Mouse (Mus musculus): ENCODE data around the gene Moap1. TPM values are rescaled to one million over a fixed set of nuclear protein-coding genes. Genes with fewer than 3 reads are reported as not detected.

Gene Moap1
- total and polyA plus RNA-seq, 2 experiments from 2014 or later = 47.2 to 61.4 TPM

DNA sequence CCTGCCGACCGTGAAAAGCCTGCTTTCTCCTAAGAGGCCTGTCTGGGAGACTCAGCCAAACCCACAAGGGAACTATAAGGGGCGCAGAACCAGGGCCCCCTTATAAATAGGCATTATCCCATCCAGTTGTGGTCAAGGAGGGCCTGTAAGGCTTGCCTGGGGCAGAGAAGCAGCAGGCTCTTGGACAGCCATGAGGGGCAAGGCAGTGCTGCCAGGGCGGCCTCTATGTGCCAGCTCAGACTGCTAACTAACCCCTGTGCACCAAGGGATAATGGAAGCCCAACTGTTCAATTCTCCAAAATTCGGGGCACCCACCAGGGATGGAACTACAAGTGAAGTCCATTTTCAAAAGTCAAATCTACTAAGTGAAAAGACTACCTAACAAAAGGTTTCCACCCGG, 40.0 kb downstream of the Moap1 start:
- no peaks in the 10 kb centered on the region for H3K27me3 ChIP-seq (ENCODE audit: insufficient read depth, low read length)
- peak overlapping the region; percentile 90 for H3K9ac ChIP-seq
- DNase-seq (no peak), ATAC-seq (no peak)
- TF ChIP-seq CTCF (IDR thresholded peaks at IDR 0.05; ENCODE audit: low read depth) = no peak
- no peaks in the 10 kb centered on the region for H3K9me3 ChIP-seq (ENCODE audit: low read length)
- peak overlapping the region; percentile 88 for H3K4me3 ChIP-seq (ENCODE audit: low read depth, low read length)
- H3K27ac ChIP-seq (ENCODE audit: low read depth, low read length) = peak overlapping the region; percentile 96
- peaks cover 36% of the 10 kb centered on the region for H3K4me1 ChIP-seq (ENCODE audit: insufficient read depth)
- H3K36me3 ChIP-seq (ENCODE audit: insufficient read depth) = no peaks in the 10 kb centered on the region
- WGBS = 11% methylated on average over 6 of the region's 6 CpGs
- H3K4me2 ChIP-seq (ENCODE audit: low read depth) = peak overlapping the region; percentile 79

DNA sequence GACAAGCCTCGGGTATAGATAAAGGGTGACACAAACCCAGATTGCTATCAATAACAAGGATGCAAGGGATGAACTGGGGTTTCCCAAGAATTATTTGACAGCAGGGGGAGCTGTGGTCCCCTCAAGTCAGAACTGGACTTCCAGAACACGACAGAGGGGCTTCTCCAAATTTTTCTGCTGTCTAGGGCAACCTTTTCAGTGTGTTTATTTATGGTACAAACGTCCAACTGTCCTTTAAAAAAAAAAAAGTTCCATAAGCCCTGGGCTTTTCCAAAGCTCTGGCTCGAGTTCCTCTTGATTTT, 40.4 kb downstream of the Moap1 start:
- Histone ChIP-seq H3K9me3 (ENCODE audit: low read length) (no peaks in the 10 kb centered on the region), H3K4me2 (ENCODE audit: low read depth) (peak overlapping the region; percentile 79), H3K4me3 (ENCODE audit: low read depth, low read length) (peak overlapping the region; percentile 88), H3K9ac (peak overlapping the region; percentile 90), H3K27ac (ENCODE audit: low read depth, low read length) (peak overlapping the region; percentile 96), H3K27me3 (ENCODE audit: insufficient read depth, low read length) (no peaks in the 10 kb centered on the region), H3K36me3 (ENCODE audit: insufficient read depth) (no peaks in the 10 kb centered on the region), H3K4me1 (ENCODE audit: insufficient read depth) (peaks cover 40% of the 10 kb centered on the region)
- WGBS = 3% methylated on average over 4 of the region's 4 CpGs
- TF ChIP-seq CTCF (IDR thresholded peaks at IDR 0.05; ENCODE audit: low read depth) = peak; percentile 48
- peak; percentile 59 for DNase-seq
- no peak for ATAC-seq

DNA sequence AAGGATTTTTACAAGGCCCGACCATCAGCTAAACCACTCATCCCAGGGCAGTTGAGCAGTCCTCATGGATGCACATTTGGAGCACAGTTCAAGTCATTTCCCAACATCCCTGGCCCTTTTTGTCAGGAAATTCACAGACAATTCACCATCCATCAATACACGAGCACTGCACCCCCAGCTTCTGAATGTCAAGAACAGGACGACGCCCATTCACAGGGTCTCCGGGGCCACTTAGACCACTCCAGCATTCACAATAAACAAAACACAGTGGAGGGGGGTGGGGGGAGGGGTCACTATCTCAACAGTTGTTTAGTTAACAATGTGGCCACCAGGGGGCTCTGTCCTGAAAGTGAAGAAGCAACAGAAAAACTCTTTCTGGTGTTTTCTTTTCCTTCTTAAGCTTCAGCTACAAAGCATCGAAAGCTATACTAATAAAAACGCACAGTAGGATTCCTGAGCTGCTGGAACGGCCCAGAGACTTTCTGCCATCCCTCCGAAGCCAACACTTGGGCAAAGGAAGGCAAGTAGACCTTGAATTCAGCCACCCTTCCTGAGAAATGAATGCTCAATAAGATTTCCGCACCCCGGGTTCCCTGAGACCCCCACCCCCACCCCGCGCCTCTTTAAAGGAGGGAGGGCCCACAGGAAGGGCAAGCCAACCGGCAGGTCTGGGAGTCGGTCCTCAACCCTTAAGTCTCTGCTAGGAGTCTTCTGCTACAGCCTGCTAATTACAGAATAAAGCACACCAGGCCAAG, 40.9 kb downstream of the Moap1 start:
- peak overlapping the region; percentile 79 for H3K4me2 ChIP-seq (ENCODE audit: low read depth)
- TF ChIP-seq CTCF (IDR thresholded peaks at IDR 0.05; ENCODE audit: low read depth) = peak; percentile 79
- peak overlapping the region; percentile 96; the same call in 1 of the 2 replicates for H3K27ac ChIP-seq (ENCODE audit: low read depth, low read length)
- peaks cover 42% of the 10 kb centered on the region for H3K4me1 ChIP-seq (ENCODE audit: insufficient read depth)
- ATAC-seq (no peak), DNase-seq (peak; percentile 92)
- no peaks in the 10 kb centered on the region for H3K9me3 ChIP-seq (ENCODE audit: low read length)
- WGBS = 5% methylated on average over 15 of the region's 15 CpGs
- H3K4me3 ChIP-seq (ENCODE audit: low read depth, low read length) = peak overlapping the region; percentile 88
- no peaks in the 10 kb centered on the region for H3K27me3 ChIP-seq (ENCODE audit: insufficient read depth, low read length)
- peak overlapping the region; percentile 37 for H3K9ac ChIP-seq
- no peaks in the 10 kb centered on the region for H3K36me3 ChIP-seq (ENCODE audit: insufficient read depth)

DNA sequence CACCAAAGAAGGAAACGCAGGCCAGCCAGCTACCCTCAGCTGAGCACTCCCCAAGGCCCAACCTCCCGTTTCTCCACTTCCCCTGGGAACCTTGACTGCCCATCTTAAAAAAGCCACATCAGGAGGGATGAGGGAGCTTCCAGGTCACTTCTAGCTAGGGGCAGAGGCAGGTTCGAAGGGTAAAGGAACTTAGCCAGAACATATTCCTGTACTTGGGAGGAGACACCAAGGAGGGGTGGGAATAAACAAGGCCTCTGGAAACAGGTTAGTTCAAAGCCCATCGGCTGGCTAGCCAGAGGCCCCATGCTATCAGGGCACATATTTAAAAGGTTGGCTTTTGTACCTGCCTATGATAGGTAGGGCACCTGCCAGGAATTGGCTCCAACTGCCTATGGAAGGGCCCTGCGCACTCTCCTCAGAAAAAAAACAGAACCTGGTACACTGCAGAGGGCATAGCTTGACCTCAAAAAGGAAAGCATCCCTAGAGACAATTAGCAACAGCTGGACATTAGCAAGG, 41.7 kb downstream of the Moap1 start:
- no peaks in the 10 kb centered on the region for H3K9me3 ChIP-seq (ENCODE audit: low read length)

DNA sequence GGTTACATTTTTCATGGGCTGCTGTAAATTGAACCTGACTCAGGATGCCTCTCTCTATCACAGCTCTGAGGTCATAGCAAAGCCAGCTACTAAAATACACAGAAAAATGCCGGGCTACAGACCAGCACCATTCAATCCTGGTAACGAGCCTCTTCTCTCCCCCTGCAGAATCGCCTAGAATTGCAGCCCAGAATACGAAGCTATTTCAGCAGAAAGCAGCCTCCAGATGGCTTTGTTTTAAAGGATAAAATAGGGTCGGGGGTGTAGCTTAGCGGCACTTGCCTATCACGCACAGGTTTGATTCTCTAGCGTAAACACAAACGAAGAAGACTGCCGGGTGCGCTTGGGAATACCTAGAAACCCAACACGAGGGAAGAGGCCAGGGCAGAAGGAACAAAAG, 43.0 kb downstream of the Moap1 start:
- Histone ChIP-seq H3K27ac (ENCODE audit: low read depth, low read length) (peak overlapping the region; percentile 47), H3K4me2 (ENCODE audit: low read depth) (peak overlapping the region; percentile 29), H3K4me1 (ENCODE audit: insufficient read depth) (peaks cover 36% of the 10 kb centered on the region), H3K27me3 (ENCODE audit: insufficient read depth, low read length) (no peaks in the 10 kb centered on the region), H3K4me3 (ENCODE audit: low read depth, low read length) (no peak overlapping the region), H3K9ac (no peak overlapping the region), H3K36me3 (ENCODE audit: insufficient read depth) (no peaks in the 10 kb centered on the region), H3K9me3 (ENCODE audit: low read length) (no peaks in the 10 kb centered on the region)
- ATAC-seq (no peak), DNase-seq (peak; percentile 58)
- TF ChIP-seq CTCF (IDR thresholded peaks at IDR 0.05; ENCODE audit: low read depth) = peak; percentile 36
- WGBS = 30% methylated on average over 12 of the region's 12 CpGs

More for the DNA sequence above, 41.7 kb downstream of the Moap1 start:
- Histone ChIP-seq H3K36me3 (ENCODE audit: insufficient read depth) (no peaks in the 10 kb centered on the region), H3K4me1 (ENCODE audit: insufficient read depth) (peaks cover 42% of the 10 kb centered on the region), H3K4me2 (ENCODE audit: low read depth) (peak overlapping the region; percentile 79), H3K4me3 (ENCODE audit: low read depth, low read length) (no peak overlapping the region), H3K27me3 (ENCODE audit: insufficient read depth, low read length) (no peaks in the 10 kb centered on the region), H3K27ac (ENCODE audit: low read depth, low read length) (no peak overlapping the region), H3K9ac (no peak overlapping the region; the same call in 1 of the 2 replicates)
- DNase-seq (no peak), ATAC-seq (no peak)
- WGBS = 95% methylated on average over 5 of the region's 5 CpGs
- TF ChIP-seq CTCF (IDR thresholded peaks at IDR 0.05; ENCODE audit: low read depth) = no peak

DNA sequence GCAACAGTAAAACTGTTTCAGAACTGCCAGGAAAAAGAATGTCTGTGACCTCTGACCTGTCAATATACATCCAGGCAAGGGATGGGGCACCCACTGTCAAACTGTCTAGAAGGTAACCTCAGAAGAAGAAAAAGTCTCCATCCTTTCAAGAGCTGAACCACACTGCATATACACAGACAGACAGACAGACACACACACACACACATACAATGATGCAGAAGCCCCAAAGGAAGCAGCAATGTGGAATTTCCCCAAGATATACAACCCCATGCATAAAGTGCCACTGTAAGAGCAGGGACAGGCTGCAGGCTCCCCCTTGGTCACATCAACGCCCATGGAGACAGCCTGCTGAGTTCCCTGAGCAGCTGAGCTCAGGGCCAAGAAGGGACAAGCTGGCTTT, 44.3 kb downstream of the Moap1 start:
- no peaks in the 10 kb centered on the region for H3K27me3 ChIP-seq (ENCODE audit: insufficient read depth, low read length)
- no peaks in the 10 kb centered on the region for H3K36me3 ChIP-seq (ENCODE audit: insufficient read depth)
- no peak overlapping the region for H3K9ac ChIP-seq
- no peak overlapping the region for H3K4me3 ChIP-seq (ENCODE audit: low read depth, low read length)
- H3K27ac ChIP-seq (ENCODE audit: low read depth, low read length) = no peak overlapping the region
- no peak overlapping the region for H3K4me2 ChIP-seq (ENCODE audit: low read depth)
- no peak for ATAC-seq
- no peak for TF ChIP-seq CTCF (IDR thresholded peaks at IDR 0.05; ENCODE audit: low read depth)
- WGBS = 14% methylated on average over 1 of the region's 1 CpGs
- DNase-seq = no peak
- H3K9me3 ChIP-seq (ENCODE audit: low read length) = no peaks in the 10 kb centered on the region
- peaks cover 35% of the 10 kb centered on the region for H3K4me1 ChIP-seq (ENCODE audit: insufficient read depth)

DNA sequence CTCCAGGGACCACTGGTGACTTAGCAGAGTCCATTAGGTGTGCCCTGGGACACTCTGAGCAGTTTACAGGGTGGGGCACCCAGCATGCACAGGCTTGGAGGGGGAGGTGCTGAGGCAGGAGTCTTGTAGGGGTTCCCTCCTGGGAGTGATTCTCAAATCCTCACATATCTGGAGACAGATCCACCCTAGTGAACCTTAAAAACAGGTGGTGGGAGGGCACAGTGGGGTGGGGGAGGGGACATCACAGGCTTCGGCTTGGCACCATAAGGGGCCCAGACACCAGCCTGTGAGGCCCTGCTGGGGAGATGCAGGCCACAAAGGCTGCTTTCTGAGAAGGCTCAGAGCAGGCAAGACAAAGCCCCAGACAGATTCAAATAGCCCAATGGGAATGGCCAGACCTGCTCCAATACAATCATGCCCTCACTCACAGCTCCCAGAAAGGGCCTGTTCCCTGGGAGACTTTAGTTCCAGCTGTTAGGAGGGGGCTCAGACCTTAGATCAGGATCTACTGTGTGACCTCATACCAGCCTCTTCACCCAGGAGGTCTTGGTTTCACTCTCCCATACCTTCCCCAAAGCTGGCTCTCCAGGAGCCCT, 45.3 kb downstream of the Moap1 start:
- ATAC-seq = peak; percentile 32
- no peak overlapping the region for H3K4me2 ChIP-seq (ENCODE audit: low read depth)
- 16% methylated on average over 1 of the region's 1 CpGs for WGBS

More for the DNA sequence above, 45.3 kb downstream of the Moap1 start:
- Histone ChIP-seq H3K4me3 (ENCODE audit: low read depth, low read length) (no peak overlapping the region), H3K27me3 (ENCODE audit: insufficient read depth, low read length) (no peaks in the 10 kb centered on the region), H3K36me3 (ENCODE audit: insufficient read depth) (no peaks in the 10 kb centered on the region), H3K9ac (no peak overlapping the region), H3K9me3 (ENCODE audit: low read length) (no peaks in the 10 kb centered on the region), H3K27ac (ENCODE audit: low read depth, low read length) (no peak overlapping the region), H3K4me1 (ENCODE audit: insufficient read depth) (peaks cover 35% of the 10 kb centered on the region)
- no peak for DNase-seq
- no peak for TF ChIP-seq CTCF (IDR thresholded peaks at IDR 0.05; ENCODE audit: low read depth)
